Mouse (Mus musculus) small intestine, adult 2 months (tissue): ENCODE results near the gene Nmnat3. TPM values are rescaled to one million over a fixed set of nuclear protein-coding genes. Genes with fewer than 3 reads are reported as not detected.

Experiments
- H3K27ac ChIP-seq: fragments of 200-500 bp; 2 replicates; pipeline ENCODE4 v1.5.1; 2012; ENCODE audit warnings: low read depth, low read length, control low read depth, inconsistent platforms; ENCODE audit not compliant: insufficient read depth
- H3K27me3 ChIP-seq: fragments of 200-500 bp; 2 replicates; pipeline ENCODE4 v1.6.1; 2012; ENCODE audit warnings: mild to moderate bottlenecking, moderate library complexity, low read length, inconsistent platforms; ENCODE audit not compliant: control insufficient read depth, insufficient read depth
- H3K36me3 ChIP-seq: fragments of 200-500 bp; 2 replicates; pipeline ENCODE4 v1.6.1; 2012; ENCODE audit warnings: mild to moderate bottlenecking, low read length, control low read depth, inconsistent platforms; ENCODE audit not compliant: control insufficient read depth, insufficient read depth
- H3K4me1 ChIP-seq: fragments of 200-500 bp; 2 replicates; pipeline ENCODE4 v1.6.1; 2012; ENCODE audit warnings: low read length, inconsistent platforms, mixed read lengths; ENCODE audit not compliant: control insufficient read depth, insufficient read depth, insufficient read length
- H3K4me3 ChIP-seq: fragments of 200-500 bp; 2 replicates; pipeline ENCODE4 v1.5.1; 2012; ENCODE audit warnings: low read depth, mild to moderate bottlenecking, control low read depth, inconsistent platforms, low read length, moderate library complexity
- CTCF ChIP-seq: fragments of 200-500 bp; IDR thresholded peaks from 2 replicates; pipeline ENCODE4 v1.5.1; 2012; ENCODE audit warnings: low read depth, mild to moderate bottlenecking, control low read depth, inconsistent platforms, low read length, moderate library complexity, mixed read lengths; ENCODE audit not compliant: insufficient replicate concordance, insufficient read length; ENCODE audit errors: extremely low read depth
- POLR2A ChIP-seq: fragments of 200-500 bp; IDR thresholded peaks from 2 replicates; pipeline ENCODE4 v1.6.1; 2012; ENCODE audit warnings: low read depth, mild to moderate bottlenecking, control low read depth, inconsistent platforms, low read length, moderate library complexity
- WGBS: fragments of 180-500 bp; shearing (Covaris S2); methylation state at CpG from one replicate; pipeline ENCODE4 v1.1.7; 2018; 5-methylcytosine and 5-hydroxymethylcytosine counted together
- polyA plus RNA-seq: library from polyadenylated mRNA; depleted of rRNA; stranded (reverse); fragments of >200 nt; gene quantifications from 2 replicates; pipeline ENCODE4 v1.2.3, GENCODE M21; 2012

Gene Nmnat3
- polyA plus RNA-seq, 1 experiment, result 9.9 TPM

- no peak overlapping the region for H3K4me3 ChIP-seq
- H3K4me1 ChIP-seq, result no peaks in the 10 kb centered on the region
- no peaks in the 10 kb centered on the region for H3K27me3 ChIP-seq
- no peak overlapping the region for H3K27ac ChIP-seq
- H3K36me3 ChIP-seq, result peaks cover 10% of the 10 kb centered on the region
- WGBS, result 81% methylated on average over 5 of the region's 5 CpGs
- TF ChIP-seq CTCF (no peak), POLR2A (no peak)
Measured at GRCm38 (mm10) chr9:98401611-98402010, 114.4 kb downstream of the Nmnat3 start.

- Histone ChIP-seq H3K36me3 (peaks cover 8% of the 10 kb centered on the region; the same call in 1 of the 2 replicates), H3K4me1 (peaks cover 3% of the 10 kb centered on the region; the same call in 1 of the 2 replicates), H3K27me3 (no peaks in the 10 kb centered on the region), H3K4me3 (no peak overlapping the region), H3K27ac (no peak overlapping the region)
- TF ChIP-seq CTCF, result no peak
- TF ChIP-seq POLR2A, result no peak
- 57% methylated on average over 12 of the region's 12 CpGs for WGBS
Measured at GRCm38 (mm10) chr9:98407771-98408170, 120.5 kb downstream of the Nmnat3 start.

DNA sequence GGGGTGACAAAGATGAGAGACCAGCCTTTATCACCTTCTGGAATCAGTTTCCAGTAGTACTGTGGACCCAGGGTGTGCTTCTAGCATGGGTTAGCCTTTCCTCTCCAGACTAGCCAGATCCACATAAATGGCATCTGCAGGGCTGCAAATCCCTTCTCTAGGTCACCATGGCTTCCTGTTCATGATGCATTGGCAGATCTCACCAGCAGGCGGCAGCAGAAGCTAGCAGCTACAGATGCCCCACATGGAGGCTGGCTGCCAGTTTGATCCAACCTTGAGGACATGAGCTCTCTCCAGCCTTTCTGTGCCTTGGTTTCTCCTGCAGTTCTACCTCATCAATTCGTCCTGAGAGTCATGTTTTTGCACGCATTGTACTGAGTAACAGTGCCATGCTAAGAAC is 121.9 kb downstream of the Nmnat3 start:
- Histone ChIP-seq H3K4me1 (peaks cover 3% of the 10 kb centered on the region; the same call in 1 of the 2 replicates), H3K27ac (no peak overlapping the region), H3K4me3 (no peak overlapping the region), H3K27me3 (no peaks in the 10 kb centered on the region), H3K36me3 (peaks cover 8% of the 10 kb centered on the region; the same call in 1 of the 2 replicates)
- 39% methylated on average over 3 of the region's 3 CpGs for WGBS
- no peak for TF ChIP-seq POLR2A
- TF ChIP-seq CTCF, result peak; percentile 90; the same call in 1 of the 2 replicates

- Histone ChIP-seq H3K27ac (no peak overlapping the region), H3K27me3 (no peaks in the 10 kb centered on the region), H3K4me3 (no peak overlapping the region), H3K4me1 (no peaks in the 10 kb centered on the region), H3K36me3 (no peaks in the 10 kb centered on the region)
- TF ChIP-seq POLR2A (no peak), CTCF (no peak)
- WGBS, result 78% methylated on average over 4 of the region's 4 CpGs
Measured at GRCm38 (mm10) chr9:98415427-98415826, 128.2 kb downstream of the Nmnat3 start.

- Histone ChIP-seq H3K4me1 (peaks cover 5% of the 10 kb centered on the region; the same call in 1 of the 2 replicates), H3K27me3 (no peaks in the 10 kb centered on the region), H3K36me3 (no peaks in the 10 kb centered on the region), H3K4me3 (no peak overlapping the region), H3K27ac (no peak overlapping the region)
- 47% methylated on average over 7 of the region's 7 CpGs for WGBS
- TF ChIP-seq CTCF (peak; percentile 56; the same call in 1 of the 2 replicates), POLR2A (no peak)
Measured at GRCm38 (mm10) chr9:98417919-98418318, 130.7 kb downstream of the Nmnat3 start.

DNA sequence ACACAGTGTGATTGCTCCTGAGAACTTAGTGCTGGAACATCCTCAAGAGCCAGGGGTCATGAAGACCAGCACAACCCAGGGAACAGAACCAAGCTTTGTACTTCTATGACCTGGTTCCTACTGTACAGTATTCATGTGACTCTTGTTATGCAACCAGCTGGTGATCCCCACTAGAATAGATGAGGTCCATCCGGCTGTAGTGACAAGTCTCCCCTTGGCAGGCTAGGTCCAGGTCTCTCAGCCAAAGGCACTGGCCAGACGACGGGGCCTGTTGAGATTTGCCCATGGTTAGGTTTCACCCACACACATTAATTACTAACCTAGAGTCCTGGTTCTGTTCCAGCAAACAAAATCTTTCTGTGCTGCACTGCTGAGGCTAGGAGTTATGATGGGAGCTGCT is 131.1 kb downstream of the Nmnat3 start:
- 78% methylated on average over 3 of the region's 3 CpGs for WGBS
- TF ChIP-seq POLR2A, result no peak
- no peak for TF ChIP-seq CTCF

DNA sequence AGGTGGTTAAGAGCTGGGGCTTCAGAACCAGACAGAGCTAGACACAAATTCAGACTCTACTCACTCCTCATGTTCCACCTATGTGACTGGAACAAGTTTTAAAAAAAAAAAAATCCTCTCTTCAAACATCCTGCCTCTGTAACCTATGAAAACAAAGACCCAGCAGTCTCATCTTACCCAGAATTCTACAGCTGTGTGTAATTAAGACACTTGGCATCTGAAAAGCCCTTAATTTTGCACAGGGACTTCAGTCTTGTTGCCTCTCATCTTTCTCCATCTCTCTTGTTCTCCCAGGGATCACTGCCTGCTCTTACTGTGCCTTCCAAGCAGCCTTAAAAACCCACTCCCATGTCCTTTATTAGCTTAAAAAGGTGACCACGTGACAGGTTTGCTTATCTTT is 133.4 kb downstream of the Nmnat3 start:
- TF ChIP-seq POLR2A, result no peak
- TF ChIP-seq CTCF, result no peak
- Histone ChIP-seq H3K4me1 (peaks cover 21% of the 10 kb centered on the region), H3K4me3 (no peak overlapping the region), H3K27ac (no peak overlapping the region), H3K36me3 (no peaks in the 10 kb centered on the region), H3K27me3 (peaks cover 7% of the 10 kb centered on the region; the same call in 1 of the 2 replicates)
- 16% methylated on average over 1 of the region's 1 CpGs for WGBS

More for the DNA sequence above, 131.1 kb downstream of the Nmnat3 start:
- Histone ChIP-seq H3K4me1 (peaks cover 9% of the 10 kb centered on the region), H3K36me3 (no peaks in the 10 kb centered on the region), H3K27ac (no peak overlapping the region), H3K27me3 (no peaks in the 10 kb centered on the region), H3K4me3 (no peak overlapping the region)
